Mouse (Mus musculus) liver, adult 2 months (tissue): ENCODE data around the gene Alg14. TPM values are rescaled to one million over a fixed set of nuclear protein-coding genes. Genes with fewer than 3 reads are reported as not detected.
A peak's percentile ranks its signal among the peaks of the same experiment; 100 is the strongest.

Source experiments
- DNase-seq: peaks from one replicate; pipeline ENCODE4 v3.0.0-alpha.2; 2011; ENCODE audit warnings: low read depth, low spot score; ENCODE audit errors: extremely low read depth
- H3K27ac ChIP-seq: fragments of 200-500 bp; replicated peaks from 2 replicates; pipeline ENCODE4 v1.5.1; 2012; ENCODE audit warnings: low read depth, mild to moderate bottlenecking, control low read depth, inconsistent platforms, low read length; ENCODE audit not compliant: insufficient read depth
- H3K27me3 ChIP-seq: fragments of 200-500 bp; 2 replicates; pipeline ENCODE4 v1.6.1; 2012; ENCODE audit warnings: mild to moderate bottlenecking, moderate library complexity, low read length, inconsistent platforms; ENCODE audit not compliant: control insufficient read depth, insufficient read depth
- H3K36me3 ChIP-seq: fragments of 200-500 bp; 2 replicates; pipeline ENCODE4 v1.6.1; 2012; ENCODE audit warnings: low read length, inconsistent platforms; ENCODE audit not compliant: control insufficient read depth, insufficient read depth
- H3K4me1 ChIP-seq: fragments of 200-500 bp; 2 replicates; pipeline ENCODE4 v1.6.1; 2011; ENCODE audit warnings: low read length; ENCODE audit not compliant: control insufficient read depth, insufficient read depth
- H3K4me3 ChIP-seq: fragments of 200-500 bp; 2 replicates; pipeline ENCODE4 v1.5.1; 2011; ENCODE audit warnings: low read depth, mild to moderate bottlenecking, control low read depth, low read length, moderate library complexity; ENCODE audit not compliant: insufficient read depth
- H3K79me2 ChIP-seq: fragments of 200-500 bp; 2 replicates; pipeline ENCODE4 v1.6.1; 2012; ENCODE audit warnings: inconsistent platforms, mild to moderate bottlenecking, low read length, moderate library complexity; ENCODE audit not compliant: control insufficient read depth, insufficient read depth
- H3K9ac ChIP-seq: fragments of 200-500 bp; 2 replicates; pipeline ENCODE4 v1.6.1; 2012; ENCODE audit warnings: low read depth, mild to moderate bottlenecking, control low read depth, inconsistent platforms, low read length
- CTCF ChIP-seq: fragments of 200-500 bp; IDR thresholded peaks from 2 replicates; pipeline ENCODE4 v1.5.1; 2011; ENCODE audit warnings: low read depth, low read length, control low read depth
- POLR2A ChIP-seq: fragments of 200-500 bp; IDR thresholded peaks from 2 replicates; pipeline ENCODE4 v1.6.1; 2011; ENCODE audit warnings: low read length, control low read depth; ENCODE audit not compliant: insufficient read depth; ENCODE audit errors: extremely low read depth
- WGBS: fragments of 180-500 bp; shearing (Covaris S2); methylation state at CpG from one replicate; pipeline ENCODE4 v1.1.7; 2018; 5-methylcytosine and 5-hydroxymethylcytosine counted together
- polyA plus RNA-seq: library from polyadenylated mRNA; depleted of rRNA; stranded (reverse); fragments of >200 nt; gene quantifications from 2 replicates; pipeline ENCODE4 v1.2.3, GENCODE M21; 2012
- total RNA-seq: library from RNA; depleted of rRNA; stranded (reverse); fragments of >200 nt; gene quantifications from 2 replicates; pipeline ENCODE4 v1.2.3, GENCODE M21; 2014

The Alg14 gene
- total and polyA plus RNA-seq, 2 experiments = 12.6 to 24.3 TPM

- no peak for TF ChIP-seq CTCF
- DNase-seq = no peak
- Histone ChIP-seq H3K9ac (no peak overlapping the region; the same call in 1 of the 2 replicates), H3K27ac (peak overlapping the region; percentile 31; the same call in 1 of the 2 replicates), H3K27me3 (no peaks in the 10 kb centered on the region), H3K36me3 (no peaks in the 10 kb centered on the region), H3K4me3 (no peak overlapping the region), H3K4me1 (peaks cover 5% of the 10 kb centered on the region), H3K79me2 (no peaks in the 10 kb centered on the region)
- 85% methylated on average over 13 of the region's 13 CpGs for WGBS
Observed at GRCm38 (mm10) chr3:121370301-121370700, 78.7 kb downstream of the Alg14 start.

DNA sequence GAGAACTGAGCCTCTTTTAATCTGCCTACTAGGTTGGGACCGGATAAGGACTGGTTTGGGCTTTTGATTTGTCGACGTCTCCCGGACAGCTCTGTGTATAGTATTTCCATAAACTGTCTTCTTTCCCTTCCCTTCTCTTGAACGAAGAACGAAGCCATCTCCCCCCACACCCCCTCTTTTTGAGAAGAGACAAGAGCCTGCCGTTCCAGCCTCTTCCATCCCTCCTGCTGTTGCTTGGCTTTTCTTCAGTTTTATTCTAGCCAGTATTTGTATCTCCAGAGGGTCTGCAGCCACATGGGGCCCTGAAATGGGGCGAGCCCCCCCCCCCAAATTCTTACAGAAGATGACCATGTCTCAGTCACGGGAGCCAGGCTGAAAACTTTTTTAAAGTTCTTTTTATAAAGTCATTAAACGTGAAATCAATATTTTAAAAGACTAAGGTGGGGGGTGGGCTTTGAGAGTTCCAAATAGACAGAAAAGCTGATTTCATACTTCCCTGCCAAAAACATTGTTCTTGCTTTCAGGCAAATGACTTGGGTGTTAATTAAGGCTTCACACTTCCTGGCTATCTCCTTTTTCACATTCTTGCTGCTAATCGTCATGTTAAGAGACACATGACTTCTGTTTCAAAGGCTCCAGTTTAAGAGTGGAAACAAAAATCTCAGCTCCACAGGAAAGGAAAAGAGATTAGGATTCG, 79.4 kb downstream of the Alg14 start:
- no peak for TF ChIP-seq POLR2A
- TF ChIP-seq CTCF = no peak
- Histone ChIP-seq H3K9ac (no peak overlapping the region), H3K4me1 (peaks cover 5% of the 10 kb centered on the region), H3K79me2 (no peaks in the 10 kb centered on the region), H3K27ac (peak overlapping the region; percentile 53), H3K27me3 (no peaks in the 10 kb centered on the region), H3K4me3 (no peak overlapping the region), H3K36me3 (no peaks in the 10 kb centered on the region)
- WGBS = 80% methylated on average over 12 of the region's 12 CpGs
- DNase-seq = no peak

DNA sequence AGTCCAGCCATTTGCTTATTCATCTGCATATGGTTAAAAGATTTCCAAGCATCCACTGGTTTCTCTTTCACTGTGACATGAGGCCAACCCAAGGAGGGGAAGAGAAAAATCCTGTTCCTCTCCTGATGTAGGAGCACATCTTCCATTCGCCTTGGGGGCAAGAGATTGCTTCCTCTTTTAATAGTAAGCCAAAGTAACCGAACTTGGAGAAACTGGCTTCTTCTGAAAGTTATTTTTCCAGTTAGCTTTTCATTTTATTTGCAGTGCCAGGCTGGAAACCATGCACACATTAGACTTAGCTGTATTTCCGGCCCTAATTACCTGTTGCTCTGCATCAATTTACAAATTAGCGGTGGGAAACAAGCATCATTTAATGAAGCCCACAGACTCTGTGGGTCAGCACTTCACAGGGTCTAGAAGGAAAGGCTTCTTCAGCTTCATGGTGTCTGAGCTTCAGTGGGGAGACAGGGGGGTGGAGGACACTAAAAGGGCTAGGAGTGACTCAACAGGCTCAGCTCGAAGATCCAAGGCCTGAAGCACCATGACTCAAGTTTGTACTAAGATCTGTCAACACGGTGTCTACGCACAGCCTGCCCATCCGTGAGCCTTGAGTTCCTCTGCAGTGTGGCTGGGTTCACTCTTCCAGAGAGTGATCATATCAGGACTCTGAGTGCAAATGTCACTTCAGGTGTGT, 80.1 kb downstream of the Alg14 start:
- Histone ChIP-seq H3K79me2 (no peaks in the 10 kb centered on the region), H3K4me3 (no peak overlapping the region), H3K27me3 (no peaks in the 10 kb centered on the region), H3K36me3 (no peaks in the 10 kb centered on the region), H3K4me1 (peaks cover 5% of the 10 kb centered on the region), H3K9ac (no peak overlapping the region), H3K27ac (no peak overlapping the region)
- WGBS = 78% methylated on average over 8 of the region's 8 CpGs
- TF ChIP-seq CTCF (no peak), POLR2A (no peak)
- no peak for DNase-seq

GRCm38 (mm10) chr3:121373897-121374441, 82.4 kb downstream of the Alg14 start:
- Histone ChIP-seq H3K4me1 (peaks cover 8% of the 10 kb centered on the region), H3K9ac (no peak overlapping the region), H3K4me3 (no peak overlapping the region), H3K27me3 (no peaks in the 10 kb centered on the region), H3K27ac (no peak overlapping the region), H3K79me2 (no peaks in the 10 kb centered on the region), H3K36me3 (no peaks in the 10 kb centered on the region)
- 53% methylated on average over 9 of the region's 9 CpGs for WGBS
- no peak for TF ChIP-seq POLR2A
- no peak for TF ChIP-seq CTCF
- peak; percentile 30 for DNase-seq

DNA sequence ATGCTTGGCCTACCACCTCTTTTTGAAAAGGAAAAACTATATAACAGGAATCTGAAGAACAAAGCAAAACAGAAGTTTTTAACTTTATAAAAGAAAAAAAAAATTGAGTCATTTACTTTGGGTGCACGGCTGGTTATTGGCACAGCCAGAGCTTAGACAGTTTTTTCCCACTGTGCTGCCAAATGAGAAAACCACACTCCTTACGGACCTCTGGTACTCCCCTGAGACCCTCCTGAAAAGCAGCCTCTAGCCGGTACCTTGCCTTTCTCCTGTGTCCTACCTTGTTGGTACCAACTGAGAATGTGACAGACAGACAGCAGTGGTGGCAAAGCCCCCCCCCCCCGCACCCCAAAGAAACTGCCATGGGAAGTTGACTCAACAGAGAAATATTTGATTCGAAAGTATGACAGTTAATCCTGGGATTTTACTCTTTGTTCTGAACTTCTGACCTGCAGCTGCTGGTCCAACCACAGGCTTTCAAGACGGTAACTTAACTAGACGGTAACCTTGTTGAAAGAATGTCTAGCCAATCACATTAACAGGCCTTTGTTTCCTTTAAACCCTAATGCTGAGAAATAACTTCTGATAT, 84.1 kb downstream of the Alg14 start:
- Histone ChIP-seq H3K4me1 (peaks cover 10% of the 10 kb centered on the region), H3K79me2 (no peaks in the 10 kb centered on the region), H3K9ac (no peak overlapping the region), H3K27me3 (no peaks in the 10 kb centered on the region), H3K27ac (no peak overlapping the region), H3K4me3 (no peak overlapping the region), H3K36me3 (no peaks in the 10 kb centered on the region)
- DNase-seq = no peak
- WGBS = 76% methylated on average over 7 of the region's 7 CpGs
- TF ChIP-seq POLR2A (no peak), CTCF (no peak)
